Mouse (Mus musculus) neural tube, embryonic 14.5 days (tissue): ENCODE data around the gene Mdfic. TPM values are rescaled to one million over a fixed set of nuclear protein-coding genes. Genes with fewer than 3 reads are reported as not detected.

ENCODE experiments used
- ATAC-seq: fragments of 200-750 bp; cut with Nextera tagmentation; 2 replicates; pipeline ENCODE4 v1.8.0; 2017; ENCODE audit warnings: low read depth, mild to moderate bottlenecking, moderate TSS enrichment, moderate library complexity
- H3K27ac ChIP-seq: fragments of 300-500 bp; sonication (generic); 2 replicates; pipeline ENCODE4 v1.5.1; 2014; ENCODE audit warnings: low read depth, mild to moderate bottlenecking, control low read depth, low read length, moderate library complexity, mixed read lengths
- H3K27me3 ChIP-seq: fragments of 300-500 bp; sonication (generic); 2 replicates; pipeline ENCODE4 v1.6.1; 2014; ENCODE audit warnings: low read length; ENCODE audit not compliant: control insufficient read depth, insufficient read depth
- H3K36me3 ChIP-seq: fragments of 300-500 bp; sonication (generic); 2 replicates; pipeline ENCODE4 v1.6.1; 2014; ENCODE audit warnings: low read length, mixed read lengths; ENCODE audit not compliant: control insufficient read depth, insufficient read depth
- H3K4me1 ChIP-seq: fragments of 300-500 bp; sonication (generic); 2 replicates; pipeline ENCODE4 v1.6.1; 2014; ENCODE audit warnings: low read length; ENCODE audit not compliant: control insufficient read depth, insufficient read depth
- H3K4me2 ChIP-seq: fragments of 300-500 bp; sonication (generic); 2 replicates; pipeline ENCODE4 v1.6.1; 2014; ENCODE audit warnings: mild to moderate bottlenecking, low read depth, low read length, control low read depth
- H3K4me3 ChIP-seq: fragments of 300-500 bp; sonication (generic); 2 replicates; pipeline ENCODE4 v1.5.1; 2014; ENCODE audit warnings: low read depth, low read length, control low read depth, mixed read lengths
- H3K9ac ChIP-seq: fragments of 300-500 bp; sonication (generic); replicated peaks from 2 replicates; pipeline ENCODE4 v1.6.1; 2014; ENCODE audit warnings: low read depth, mild to moderate bottlenecking, control low read depth, low read length, mixed read lengths
- H3K9me3 ChIP-seq: fragments of 300-500 bp; sonication (generic); 2 replicates; pipeline ENCODE4 v1.6.1; 2016; ENCODE audit warnings: low read length; ENCODE audit not compliant: control insufficient read depth
- WGBS: fragments of 180-500 bp; shearing (Covaris S2); extraction: QIAGEN DNeasy Blood & Tissue Kit; methylation state at CpG from one replicate; pipeline ENCODE4 v1.1.7; 2014; 5-methylcytosine and 5-hydroxymethylcytosine counted together
- polyA plus RNA-seq: library from polyadenylated mRNA; unstranded; fragments of >200 nt; fragmentation: Nextera tagmentation; extraction: Ambion mirVana; gene quantifications from 2 replicates; pipeline ENCODE4 v1.2.1, GENCODE M21; 2014

Gene Mdfic
- polyA plus RNA-seq, 1 experiment from 2014 or later: 0.62 TPM

DNA sequence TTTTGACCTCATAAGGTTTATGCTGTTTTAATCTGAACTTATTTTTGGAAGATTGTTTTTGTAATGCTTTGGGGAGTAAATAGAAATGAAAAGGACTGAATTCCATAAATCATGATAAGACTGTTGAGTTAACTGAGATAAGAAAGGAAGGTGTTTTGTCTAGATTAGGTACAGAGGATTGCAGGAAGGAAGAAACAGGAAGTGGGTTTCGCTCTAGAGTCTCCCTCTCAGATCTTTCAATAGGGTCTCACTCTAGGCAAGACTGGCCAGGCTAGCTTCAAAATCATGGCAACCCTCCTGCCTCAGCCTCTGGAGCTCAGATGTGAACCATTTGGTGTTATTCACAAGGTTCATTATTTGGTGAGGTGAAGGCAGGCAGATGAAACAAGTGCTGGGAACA is 27.8 kb downstream of the Mdfic start:
- Histone ChIP-seq H3K27ac (no peak overlapping the region), H3K36me3 (no peaks in the 10 kb centered on the region), H3K9ac (no peak overlapping the region), H3K4me2 (no peak overlapping the region), H3K9me3 (no peaks in the 10 kb centered on the region), H3K4me1 (no peaks in the 10 kb centered on the region), H3K27me3 (no peaks in the 10 kb centered on the region), H3K4me3 (no peak overlapping the region)
- ATAC-seq: no peak
- 78% methylated on average over 1 of the region's 1 CpGs for WGBS

DNA sequence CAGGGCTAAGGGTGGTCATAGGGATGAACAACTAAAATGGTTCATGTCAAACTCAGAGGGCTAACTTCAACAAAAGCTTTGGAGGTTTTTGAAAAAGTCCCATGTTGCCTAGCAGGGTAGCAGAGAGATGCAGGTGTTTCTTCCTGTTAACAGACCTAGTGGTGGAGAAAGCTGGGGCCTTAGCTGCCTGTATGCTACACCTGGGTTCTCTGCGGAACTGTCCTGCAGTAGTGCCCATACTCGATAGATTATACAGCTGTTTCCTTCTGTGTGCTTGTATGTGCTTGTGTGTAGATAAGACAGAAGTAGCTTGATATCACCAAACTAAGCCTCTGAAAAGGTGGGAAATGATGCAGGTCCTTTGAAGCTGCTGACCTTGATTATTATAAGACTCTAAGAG is 28.5 kb downstream of the Mdfic start:
- H3K36me3 ChIP-seq: no peaks in the 10 kb centered on the region
- H3K27me3 ChIP-seq: no peaks in the 10 kb centered on the region
- H3K4me2 ChIP-seq: no peak overlapping the region
- no peak overlapping the region for H3K4me3 ChIP-seq
- 94% methylated on average over 2 of the region's 2 CpGs for whole genome bisulfite sequencing
- no peaks in the 10 kb centered on the region for H3K4me1 ChIP-seq
- H3K27ac ChIP-seq: no peak overlapping the region
- H3K9me3 ChIP-seq: no peaks in the 10 kb centered on the region
- no peak overlapping the region for H3K9ac ChIP-seq
- no peak for ATAC-seq

DNA sequence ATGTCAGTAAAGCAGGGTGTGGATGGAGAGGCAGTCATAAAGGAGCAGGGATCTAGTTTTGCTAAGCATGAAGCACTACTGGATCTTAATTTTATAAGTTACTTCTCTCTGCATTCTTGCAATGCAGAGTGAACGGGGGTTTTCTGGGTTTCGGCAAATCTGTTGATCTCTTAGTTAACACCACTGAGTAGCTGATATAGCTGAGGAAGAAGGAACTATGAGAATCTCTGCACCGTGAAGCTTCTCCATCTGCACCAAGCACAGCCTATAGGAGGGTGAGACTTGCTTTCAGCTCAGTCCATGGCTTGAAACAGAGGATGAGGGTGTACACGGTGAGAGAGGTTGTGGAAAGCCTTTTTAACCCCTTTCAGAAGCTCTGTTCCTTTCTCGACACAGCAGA is 29.6 kb downstream of the Mdfic start:
- H3K4me1 ChIP-seq: no peaks in the 10 kb centered on the region
- H3K9ac ChIP-seq: no peak overlapping the region
- WGBS: 87% methylated on average over 5 of the region's 5 CpGs
- H3K4me3 ChIP-seq: no peak overlapping the region
- ATAC-seq: no peak
- no peak overlapping the region for H3K27ac ChIP-seq
- no peak overlapping the region for H3K4me2 ChIP-seq
- no peaks in the 10 kb centered on the region for H3K36me3 ChIP-seq
- no peaks in the 10 kb centered on the region for H3K27me3 ChIP-seq
- no peaks in the 10 kb centered on the region for H3K9me3 ChIP-seq

GRCm38 (mm10) chr6:15751375-15751774 is 30.9 kb downstream of the Mdfic start:
- no peak for ATAC-seq
- Histone ChIP-seq H3K9ac (no peak overlapping the region), H3K4me2 (no peak overlapping the region), H3K9me3 (no peaks in the 10 kb centered on the region), H3K4me1 (no peaks in the 10 kb centered on the region), H3K27ac (no peak overlapping the region), H3K4me3 (no peak overlapping the region), H3K27me3 (no peaks in the 10 kb centered on the region), H3K36me3 (no peaks in the 10 kb centered on the region)
- 93% methylated on average over 2 of the region's 2 CpGs for WGBS

DNA sequence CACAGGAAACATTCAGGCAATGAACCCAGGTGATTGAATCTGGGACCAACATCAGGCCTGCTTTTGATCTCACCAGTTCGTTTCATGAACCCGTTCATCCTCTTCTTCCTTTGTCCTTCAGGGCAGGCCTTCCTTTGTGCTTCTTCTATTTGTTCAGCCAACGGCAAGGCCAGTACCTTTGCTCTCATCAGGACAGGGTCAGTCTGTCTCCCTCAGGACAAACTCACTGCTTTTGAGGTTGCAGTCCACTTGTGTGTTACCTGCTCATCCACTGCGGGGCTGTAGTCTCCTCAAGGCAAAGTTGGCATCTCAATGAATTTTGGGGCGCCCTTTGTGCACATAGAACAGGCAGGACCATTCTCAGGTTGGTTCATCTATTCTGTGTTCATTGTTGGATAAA is 31.7 kb downstream of the Mdfic start:
- H3K9ac ChIP-seq: no peak overlapping the region
- no peaks in the 10 kb centered on the region for H3K9me3 ChIP-seq
- H3K4me1 ChIP-seq: no peaks in the 10 kb centered on the region
- H3K27ac ChIP-seq: no peak overlapping the region
- no peaks in the 10 kb centered on the region for H3K27me3 ChIP-seq
- no peak overlapping the region for H3K4me2 ChIP-seq
- no peak overlapping the region for H3K4me3 ChIP-seq
- 89% methylated on average over 5 of the region's 5 CpGs for WGBS
- ATAC-seq: no peak
- no peaks in the 10 kb centered on the region for H3K36me3 ChIP-seq

GRCm38 (mm10) chr6:15753208-15753607 is 32.7 kb downstream of the Mdfic start:
- Histone ChIP-seq H3K27ac (no peak overlapping the region), H3K9ac (no peak overlapping the region), H3K27me3 (no peaks in the 10 kb centered on the region), H3K9me3 (no peaks in the 10 kb centered on the region), H3K4me1 (no peaks in the 10 kb centered on the region), H3K4me3 (no peak overlapping the region), H3K36me3 (no peaks in the 10 kb centered on the region), H3K4me2 (no peak overlapping the region)
- ATAC-seq: no peak

DNA sequence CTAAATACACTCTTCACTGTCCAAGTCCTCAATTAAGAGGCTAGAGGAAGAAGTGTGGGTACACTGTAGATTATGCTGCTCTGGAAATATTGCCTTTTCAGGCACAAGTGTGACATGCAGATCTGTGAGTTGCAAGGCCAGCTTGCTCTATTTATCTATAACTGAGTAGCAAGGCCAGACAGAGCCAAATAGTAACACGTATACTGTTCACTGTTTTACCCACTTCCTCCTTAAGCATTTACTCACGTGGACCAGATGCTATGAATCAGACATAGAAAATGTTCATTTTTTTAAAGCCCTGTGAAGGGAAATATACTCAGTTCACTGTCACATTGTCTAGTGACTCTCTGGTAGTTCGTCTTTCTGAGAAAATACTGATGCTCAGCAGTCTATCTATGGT is 37.9 kb downstream of the Mdfic start:
- Histone ChIP-seq H3K4me1 (no peaks in the 10 kb centered on the region), H3K4me3 (no peak overlapping the region), H3K9ac (no peak overlapping the region), H3K27me3 (no peaks in the 10 kb centered on the region), H3K4me2 (no peak overlapping the region), H3K27ac (no peak overlapping the region), H3K9me3 (no peaks in the 10 kb centered on the region), H3K36me3 (no peaks in the 10 kb centered on the region)
- ATAC-seq: no peak
- 71% methylated on average over 3 of the region's 3 CpGs for WGBS

- Histone ChIP-seq H3K27ac (no peak overlapping the region), H3K4me2 (no peak overlapping the region), H3K9me3 (no peaks in the 10 kb centered on the region), H3K4me1 (no peaks in the 10 kb centered on the region), H3K27me3 (no peaks in the 10 kb centered on the region), H3K4me3 (no peak overlapping the region), H3K36me3 (no peaks in the 10 kb centered on the region), H3K9ac (no peak overlapping the region)
- WGBS: 64% methylated on average over 6 of the region's 6 CpGs
- ATAC-seq: no peak
These were observed 40.3 kb downstream of the Mdfic start for GRCm38 (mm10) chr6:15760750-15761149.

DNA sequence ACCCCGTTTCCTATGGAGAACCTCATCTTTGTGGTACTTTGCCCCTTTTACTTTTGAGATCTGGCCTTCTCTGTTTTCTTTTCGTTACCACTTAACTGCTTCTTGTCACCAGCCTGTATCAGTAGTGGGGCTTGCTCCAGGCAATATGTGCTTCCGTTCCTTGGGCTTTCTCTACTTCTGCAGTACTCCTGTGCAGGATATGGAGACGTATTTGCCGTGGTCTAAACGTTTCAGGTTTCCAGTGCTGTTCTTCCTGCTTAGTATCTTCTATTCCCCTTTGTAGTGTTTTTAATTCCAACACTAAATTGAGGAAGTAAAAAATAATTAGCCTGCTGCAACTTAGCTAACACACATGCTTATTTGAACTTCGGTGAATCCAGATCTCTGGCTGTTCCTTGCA is 43.6 kb downstream of the Mdfic start:
- no peak for ATAC-seq
- Histone ChIP-seq H3K36me3 (no peaks in the 10 kb centered on the region), H3K4me2 (no peak overlapping the region), H3K9me3 (no peaks in the 10 kb centered on the region), H3K4me3 (no peak overlapping the region), H3K27me3 (no peaks in the 10 kb centered on the region), H3K4me1 (no peaks in the 10 kb centered on the region), H3K9ac (no peak overlapping the region), H3K27ac (no peak overlapping the region)
- 86% methylated on average over 7 of the region's 7 CpGs for WGBS

- no peak for ATAC-seq
These were observed 47.0 kb downstream of the Mdfic start for GRCm38 (mm10) chr6:15767460-15767859.

More at GRCm38 (mm10) chr6:15767460-15767859, 47.0 kb downstream of the Mdfic start:
- Histone ChIP-seq H3K9ac (no peak overlapping the region), H3K27me3 (no peaks in the 10 kb centered on the region), H3K4me3 (no peak overlapping the region), H3K27ac (no peak overlapping the region), H3K9me3 (no peaks in the 10 kb centered on the region), H3K36me3 (no peaks in the 10 kb centered on the region), H3K4me1 (no peaks in the 10 kb centered on the region), H3K4me2 (no peak overlapping the region)
- 60% methylated on average over 6 of the region's 6 CpGs for WGBS
